ENCODE assay signal across 14 mouse cellular contexts in genomic region chr4:82915576-82915975, GRCm38 (mm10). TPM values are rescaled to one million over a fixed set of nuclear protein-coding genes. Genes with fewer than 3 reads are reported as not detected.
A peak's percentile ranks its signal among the peaks of the same experiment; 100 is the strongest.
DNase-seq lines count a peak whose midpoint lies in the region; ATAC-seq and TF ChIP-seq lines count a peak whose summit lies in the region.
"Had no signal": no experiment of that assay in that cellular context is flagged by ENCODE, and none has a peak within 500 bp of the region (broad histone marks: within the 10 kb centered on the region; RNA-seq: fewer than 3 reads in every experiment).

No protein-coding gene starts in this region.

- H3K4me3 ChIP-seq in embryonic facial prominence, embryonic 12.5 days, result no peak overlapping the region
- no peak overlapping the region for H3K4me3 ChIP-seq in embryonic facial prominence, embryonic 10.5 days
- no peak overlapping the region; the same call in 1 of the 2 replicates for H3K4me3 ChIP-seq in forebrain, embryonic 10.5 days
- H3K4me3 ChIP-seq in hindbrain, embryonic 10.5 days, result no peak overlapping the region
- H3K4me3 ChIP-seq in liver, embryonic 11.5 days (ENCODE audit: low read depth, low read length), result no peak overlapping the region
- no peak overlapping the region for H3K4me3 ChIP-seq in left cerebral cortex, adult 2 months
- H3K4me3 ChIP-seq: limb, embryonic 15.5 days had no signal

- no peaks in the 10 kb centered on the region for H3K9me3 ChIP-seq in embryonic facial prominence, embryonic 12.5 days
- H3K9me3 ChIP-seq in embryonic facial prominence, embryonic 10.5 days, result no peaks in the 10 kb centered on the region
- H3K9me3 ChIP-seq in forebrain, embryonic 10.5 days, result no peaks in the 10 kb centered on the region
- H3K9me3 ChIP-seq in hindbrain, embryonic 10.5 days, result no peaks in the 10 kb centered on the region
- H3K9me3 ChIP-seq in liver, embryonic 11.5 days (ENCODE audit: control insufficient read depth, low read length), result no peaks in the 10 kb centered on the region
- H3K9me3 ChIP-seq: limb, embryonic 15.5 days had no signal

- WGBS in embryonic facial prominence, embryonic 12.5 days, result 73% methylated on average over 7 of the region's 7 CpGs
- WGBS in embryonic facial prominence, embryonic 10.5 days, result 74% methylated on average over 7 of the region's 7 CpGs
- 69% methylated on average over 7 of the region's 7 CpGs for WGBS in forebrain, embryonic 10.5 days
- WGBS in hindbrain, embryonic 10.5 days, result 69% methylated on average over 7 of the region's 7 CpGs
- 68% methylated on average over 7 of the region's 7 CpGs for WGBS in liver, embryonic 11.5 days

- intact Hi-C loops in left cerebral cortex, adult 2 months (cut with DNase I), result loop anchor here (5.0 kb wide), 1 partner anchor 58 kb away; the partner anchor contains the start of gene Zdhhc21

- H3K27me3 ChIP-seq in embryonic facial prominence, embryonic 12.5 days, result no peaks in the 10 kb centered on the region
- H3K27me3 ChIP-seq in embryonic facial prominence, embryonic 10.5 days (replicated peaks; ENCODE audit: low read depth, poor library complexity, severe bottlenecking), result no peaks in the 10 kb centered on the region
- H3K27me3 ChIP-seq in forebrain, embryonic 10.5 days (ENCODE audit: poor library complexity, severe bottlenecking), result no peaks in the 10 kb centered on the region
- H3K27me3 ChIP-seq in hindbrain, embryonic 10.5 days (ENCODE audit: insufficient read depth, poor library complexity, severe bottlenecking), result no peaks in the 10 kb centered on the region
- H3K27me3 ChIP-seq in liver, embryonic 11.5 days (replicated peaks; ENCODE audit: control insufficient read depth, insufficient read depth, low read length), result no peaks in the 10 kb centered on the region
- H3K27me3 ChIP-seq: limb, embryonic 15.5 days had no signal

- 0 out of 2 replicates have a peak overlapping the region, but pooled peaks have one; percentile 36 for H3K27ac ChIP-seq in embryonic facial prominence, embryonic 12.5 days
- H3K27ac ChIP-seq in embryonic facial prominence, embryonic 10.5 days (replicated peaks), result no peak overlapping the region
- peak overlapping the region; percentile 85 for H3K27ac ChIP-seq in forebrain, embryonic 10.5 days
- peak overlapping the region; percentile 63 for H3K27ac ChIP-seq in hindbrain, embryonic 10.5 days
- H3K27ac ChIP-seq in liver, embryonic 11.5 days (ENCODE audit: low read depth, low read length), result no peak overlapping the region
- no peak overlapping the region for H3K27ac ChIP-seq in left cerebral cortex, adult 2 months

- TF ChIP-seq CTCF in left cerebral cortex, adult 2 months (IDR thresholded peaks at IDR 0.05), result no peak

- H3K4me1 ChIP-seq in embryonic facial prominence, embryonic 12.5 days, result peaks cover 7% of the 10 kb centered on the region; the same call in 1 of the 2 replicates
- H3K4me1 ChIP-seq in embryonic facial prominence, embryonic 10.5 days, result peaks cover 9% of the 10 kb centered on the region; the same call in 1 of the 2 replicates
- peaks cover 46% of the 10 kb centered on the region for H3K4me1 ChIP-seq in forebrain, embryonic 10.5 days
- H3K4me1 ChIP-seq in hindbrain, embryonic 10.5 days (replicated peaks), result peaks cover 35% of the 10 kb centered on the region
- H3K4me1 ChIP-seq in liver, embryonic 11.5 days (replicated peaks; ENCODE audit: control insufficient read depth, insufficient read depth, low read length), result no peaks in the 10 kb centered on the region

- H3K36me3 ChIP-seq in embryonic facial prominence, embryonic 12.5 days, result peaks cover 11% of the 10 kb centered on the region
- peaks cover 40% of the 10 kb centered on the region for H3K36me3 ChIP-seq in embryonic facial prominence, embryonic 10.5 days (replicated peaks)
- no peaks in the 10 kb centered on the region for H3K36me3 ChIP-seq in forebrain, embryonic 10.5 days (replicated peaks)
- peaks cover 8% of the 10 kb centered on the region; the same call in 1 of the 2 replicates for H3K36me3 ChIP-seq in hindbrain, embryonic 10.5 days
- H3K36me3 ChIP-seq in liver, embryonic 11.5 days (ENCODE audit: control insufficient read depth, insufficient read depth, low read length), result no peaks in the 10 kb centered on the region
- H3K36me3 ChIP-seq: G1E; limb, embryonic 15.5 days had no signal

- no peak overlapping the region for H3K4me2 ChIP-seq in embryonic facial prominence, embryonic 12.5 days (replicated peaks)
- no peak overlapping the region for H3K4me2 ChIP-seq in liver, embryonic 11.5 days
- H3K4me2 ChIP-seq: limb, embryonic 15.5 days had no signal

- no peak for ATAC-seq in embryonic facial prominence, embryonic 12.5 days (ENCODE audit: insufficient number of reproducible peaks, insufficient read depth, low FRiP score, low TSS enrichment)
- ATAC-seq in liver, embryonic 11.5 days (replicated peaks; ENCODE audit: low FRiP score), result no peak

- no peak for DNase-seq in embryonic facial prominence, embryonic 10.5 days (ENCODE audit: low spot score)
- no peak for DNase-seq in forebrain, embryonic 10.5 days (ENCODE audit: extremely low spot score, low spot score)
- DNase-seq in hindbrain, embryonic 10.5 days (ENCODE audit: low spot score), result no peak
- DNase-seq in lung, postnatal 25 days (ENCODE audit: low spot score), result peak; percentile 59
- DNase-seq in liver, embryonic 11.5 days (ENCODE audit: low spot score), result no peak
- no peak for DNase-seq in kidney, adult 8-10 months
- no peak for DNase-seq in left cerebral cortex, adult 2 months (ENCODE audit: extremely low spot score in 1 of 2, low spot score in 2 of 2)
- DNase-seq: kidney, adult 18-20 months; thymus, postnatal 25 days had no signal

- no peak overlapping the region for H3K9ac ChIP-seq in embryonic facial prominence, embryonic 12.5 days
- H3K9ac ChIP-seq in liver, embryonic 11.5 days (ENCODE audit: low read depth, low read length), result no peak overlapping the region
- H3K9ac ChIP-seq: limb, embryonic 15.5 days had no signal

RNA-seq across cellular contexts. Expression of gene Cer1, which starts 30.6 kb away (rescaled TPM):
- 0.25 and 0.45 TPM in 2 replicates for polyA plus RNA-seq in embryonic facial prominence, embryonic 12.5 days (2016; fragmentation: Nextera tagmentation; extraction: Ambion mirVana)
- polyA plus RNA-seq in embryonic facial prominence, embryonic 10.5 days (2016; fragmentation: Nextera tagmentation; extraction: Ambion mirVana), result 0.14 TPM in 1 of 2 replicates, not detected in the other
- polyA plus RNA-seq in forebrain, embryonic 10.5 days (2016; fragmentation: Nextera tagmentation; extraction: Ambion mirVana), result not detected in 2 replicates
- not detected in 2 replicates for polyA plus RNA-seq in hindbrain, embryonic 10.5 days (2016; fragmentation: Nextera tagmentation; extraction: Ambion mirVana)
- polyA plus RNA-seq in liver, embryonic 11.5 days (2014; fragmentation: Nextera tagmentation; extraction: Ambion mirVana), result not detected in 2 replicates
- under 1 TPM; 0.19 to 0.52 TPM for total RNA-seq in left cerebral cortex, adult 2 months (2021)
- total RNA-seq: G1E; layer of hippocampus, postnatal 25 days had no signal
- polyA plus RNA-seq: G1E; spleen, adult 2 months had no signal

RNA-seq across cellular contexts. Expression of gene Zdhhc21, which starts 55.8 kb away (rescaled TPM):
- 14.5 and 14.7 TPM in 2 replicates for polyA plus RNA-seq in embryonic facial prominence, embryonic 12.5 days (2016; fragmentation: Nextera tagmentation; extraction: Ambion mirVana)
- 13.5 and 14.0 TPM in 2 replicates for polyA plus RNA-seq in embryonic facial prominence, embryonic 10.5 days (2016; fragmentation: Nextera tagmentation; extraction: Ambion mirVana)
- polyA plus RNA-seq in forebrain, embryonic 10.5 days (2016; fragmentation: Nextera tagmentation; extraction: Ambion mirVana), result 11.6 and 13.7 TPM in 2 replicates
- polyA plus RNA-seq in hindbrain, embryonic 10.5 days (2016; fragmentation: Nextera tagmentation; extraction: Ambion mirVana), result 15.4 and 15.7 TPM in 2 replicates
- polyA plus RNA-seq in liver, embryonic 11.5 days (2014; fragmentation: Nextera tagmentation; extraction: Ambion mirVana), result 10.9 and 11.0 TPM in 2 replicates
- 10 to 100 TPM; 63.4 to 64.4 TPM for total RNA-seq in left cerebral cortex, adult 2 months (2021)

Comparison
In these comparisons a context has a peak if more than half of its experiments do, and no peak if none do; other contexts are left out.
1. H3K27ac ChIP-seq: peak in embryonic facial prominence, embryonic 12.5 days (single experiment), forebrain, embryonic 10.5 days (single experiment) and hindbrain, embryonic 10.5 days (single experiment); none in embryonic facial prominence, embryonic 10.5 days (single experiment), liver, embryonic 11.5 days (single experiment) and left cerebral cortex, adult 2 months (single experiment).